17 mouse cellular contexts compared by ENCODE assay signal in the genomic region with DNA sequence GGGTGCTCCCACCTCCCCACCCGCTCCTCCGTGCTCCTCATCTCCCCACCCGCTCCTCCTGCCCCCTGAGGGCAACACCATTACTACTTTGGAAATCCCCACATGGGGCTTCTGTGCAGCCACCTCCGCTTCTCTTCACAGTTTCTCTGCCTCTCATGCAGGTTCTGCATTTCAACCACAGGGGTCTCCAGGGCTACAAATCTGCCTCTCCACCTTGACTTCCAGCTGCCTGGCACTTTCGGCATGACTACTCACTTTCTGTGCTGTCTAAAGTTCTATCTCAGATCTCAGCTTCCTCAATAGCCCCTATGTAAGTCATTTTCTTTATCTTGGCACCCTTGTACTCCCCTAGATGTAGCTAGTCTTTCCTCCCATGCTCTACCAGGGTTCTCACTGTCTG. TPM values are rescaled to one million over a fixed set of nuclear protein-coding genes. Genes with fewer than 3 reads are reported as not detected.
DNase-seq lines count a peak whose midpoint lies in the region; ATAC-seq and TF ChIP-seq lines count a peak whose summit lies in the region.
"Had no signal": no experiment of that assay in that cellular context is flagged by ENCODE, and none has a peak within 500 bp of the region (broad histone marks: within the 10 kb centered on the region; RNA-seq: fewer than 3 reads in every experiment).

No protein-coding gene starts in this region.

- no peaks in the 10 kb centered on the region for H3K27me3 ChIP-seq in midbrain, postnatal 0 days (ENCODE audit: insufficient read depth, low read length)
- no peaks in the 10 kb centered on the region for H3K27me3 ChIP-seq in midbrain, embryonic 13.5 days
- no peaks in the 10 kb centered on the region for H3K27me3 ChIP-seq in CH12.LX (replicated peaks)
- H3K27me3 ChIP-seq in stomach, embryonic 14.5 days (ENCODE audit: control insufficient read depth, insufficient read depth, low read length) = no peaks in the 10 kb centered on the region
- H3K27me3 ChIP-seq: embryonic facial prominence, embryonic 13.5 days; forebrain, embryonic 12.5 days had no signal

- TF ChIP-seq RAD21 in CH12.LX (IDR thresholded peaks at IDR 0.05; ENCODE audit: low read depth, low read length) = peak; percentile 33

- no peak overlapping the region for H3K9ac ChIP-seq in midbrain, postnatal 0 days (replicated peaks; ENCODE audit: low read length, poor library complexity, severe bottlenecking)
- H3K9ac ChIP-seq in midbrain, embryonic 13.5 days (replicated peaks) = no peak overlapping the region
- H3K9ac ChIP-seq in CH12.LX (ENCODE audit: insufficient read depth, low read depth) = peak overlapping the region; percentile 53; the same call in 1 of the 2 replicates
- no peak overlapping the region for H3K9ac ChIP-seq in stomach, embryonic 14.5 days (replicated peaks; ENCODE audit: low read depth, low read length)
- H3K9ac ChIP-seq: embryonic facial prominence, embryonic 13.5 days; forebrain, embryonic 12.5 days had no signal

- no peak for TF ChIP-seq CTCF in midbrain, postnatal 0 days (IDR thresholded peaks at IDR 0.05)
- peak in 1 of 2 experiments; percentile 55; a peak in 2 of 4 replicates for TF ChIP-seq CTCF in CH12.LX (conservative IDR thresholded peaks at IDR 0.05 in 1 of 2, IDR thresholded peaks at IDR 0.05 in 1 of 2; ENCODE audit: low read depth in 2 of 2, low read length in 2 of 2)

- no peaks in the 10 kb centered on the region for H3K79me2 ChIP-seq in CH12.LX (replicated peaks; ENCODE audit: control insufficient read depth, extremely low read depth, insufficient read depth, poor library complexity, severe bottlenecking)

- TF ChIP-seq EP300 in CH12.LX (IDR thresholded peaks at IDR 0.05; ENCODE audit: low read length) = peak; percentile 94

- no peak overlapping the region for H3K4me3 ChIP-seq in midbrain, postnatal 0 days (ENCODE audit: low read depth, low read length)
- no peak overlapping the region for H3K4me3 ChIP-seq in midbrain, embryonic 13.5 days (replicated peaks)
- peak overlapping the region; percentile 7 to 26 (median 14) for H3K4me3 ChIP-seq in CH12.LX (replicated peaks in 1 of 3; ENCODE audit: low read depth in 2 of 3, low read length in 2 of 3, poor library complexity in 1 of 3)
- no peak overlapping the region for H3K4me3 ChIP-seq in stomach, embryonic 14.5 days (ENCODE audit: low read depth, low read length)
- H3K4me3 ChIP-seq: embryonic facial prominence, embryonic 13.5 days; forebrain, embryonic 12.5 days; left cerebral cortex, adult 2 months had no signal

- H3K4me2 ChIP-seq in midbrain, postnatal 0 days (ENCODE audit: low read depth, low read length, poor library complexity, severe bottlenecking) = no peak overlapping the region
- H3K4me2 ChIP-seq in midbrain, embryonic 13.5 days (replicated peaks) = no peak overlapping the region
- H3K4me2 ChIP-seq in CH12.LX (ENCODE audit: insufficient read depth, low read depth, poor library complexity, severe bottlenecking) = peak overlapping the region; percentile 75
- no peak overlapping the region for H3K4me2 ChIP-seq in stomach, embryonic 14.5 days (replicated peaks; ENCODE audit: low read depth, low read length)
- H3K4me2 ChIP-seq: embryonic facial prominence, embryonic 13.5 days; forebrain, embryonic 12.5 days had no signal

- no peak for DNase-seq in midbrain, postnatal 0 days (ENCODE audit: low spot score)
- DNase-seq in CH12.LX (ENCODE audit: extremely low read depth) = peak; percentile 96
- DNase-seq in induced T-regulatory cell, adult 2 months (ENCODE audit: low read depth) = peak; percentile 84
- DNase-seq in right cerebral cortex, postnatal 25 days = no peak
- DNase-seq in heart, adult 18-20 months = no peak
- DNase-seq in urinary bladder, postnatal 36 days (ENCODE audit: low spot score in 2 of 2) = no peak
- DNase-seq: adrenal gland, postnatal 36 days; cerebellum, postnatal 36 days; kidney, adult 2 months; lung, adult 2 months had no signal

- 77% methylated on average over 5 of the region's 5 CpGs for WGBS in midbrain, postnatal 0 days
- WGBS in midbrain, embryonic 13.5 days = 81% methylated on average over 5 of the region's 5 CpGs
- WGBS in stomach, embryonic 14.5 days = 73% methylated on average over 5 of the region's 5 CpGs

- no peak for TF ChIP-seq POLR2A in CH12.LX (IDR thresholded peaks at IDR 0.05; ENCODE audit: low read depth, low read length)

- ATAC-seq in midbrain, postnatal 0 days (ENCODE audit: low FRiP score) = no peak
- no peak for ATAC-seq in midbrain, embryonic 13.5 days
- no peak for ATAC-seq in stomach, embryonic 14.5 days (ENCODE audit: insufficient number of reproducible peaks, insufficient read depth, low FRiP score, low read depth)

- in situ Hi-C loops in CH12.LX (cut with MboI; ENCODE audit: low pct_ligation_motif_present, low pct_unique_long_range_greater_than_20kb, low sequenced_read_pairs) = no loop called here

- dilution Hi-C loops in CH12.LX (cut with MboI; ENCODE audit: extremely low pct_ligation_motif_present, extremely low pct_unique_long_range_greater_than_20kb, low sequenced_read_pairs) = no loop called here

- H3K4me1 ChIP-seq in midbrain, postnatal 0 days (ENCODE audit: insufficient read depth, low read length) = 0 out of 2 replicates have a peak, but pooled peaks cover 6% of the 10 kb centered on the region
- H3K4me1 ChIP-seq in midbrain, embryonic 13.5 days (replicated peaks) = peaks cover 28% of the 10 kb centered on the region
- peaks cover 45 to 81% of the 10 kb centered on the region in 2 experiments for H3K4me1 ChIP-seq in CH12.LX (ENCODE audit: control insufficient read depth in 1 of 2, insufficient read depth in 2 of 2)
- peaks cover 42% of the 10 kb centered on the region for H3K4me1 ChIP-seq in stomach, embryonic 14.5 days (ENCODE audit: control insufficient read depth, insufficient read depth, low read length)

- no peaks in the 10 kb centered on the region for H3K36me3 ChIP-seq in midbrain, postnatal 0 days (ENCODE audit: insufficient read depth, low read length)
- H3K36me3 ChIP-seq in midbrain, embryonic 13.5 days = no peaks in the 10 kb centered on the region
- no peaks in the 10 kb centered on the region for H3K36me3 ChIP-seq in CH12.LX (replicated peaks in 1 of 2; ENCODE audit: control insufficient read depth in 1 of 2, insufficient read depth in 1 of 2, low read length in 1 of 2)
- no peaks in the 10 kb centered on the region for H3K36me3 ChIP-seq in stomach, embryonic 14.5 days (ENCODE audit: control insufficient read depth, insufficient read depth, low read length)
- H3K36me3 ChIP-seq: embryonic facial prominence, embryonic 13.5 days; forebrain, embryonic 12.5 days had no signal

- H3K27ac ChIP-seq in midbrain, postnatal 0 days (ENCODE audit: low read depth, low read length) = 0 out of 2 replicates have a peak overlapping the region, but pooled peaks have one; percentile 1
- H3K27ac ChIP-seq in midbrain, embryonic 13.5 days = no peak overlapping the region
- peak overlapping the region; percentile 99 for H3K27ac ChIP-seq in CH12.LX (ENCODE audit: insufficient read depth, low read depth)
- peak overlapping the region; percentile 70; the same call in 1 of the 2 replicates for H3K27ac ChIP-seq in stomach, embryonic 14.5 days (ENCODE audit: low read length)
- H3K27ac ChIP-seq: embryonic facial prominence, embryonic 13.5 days; left cerebral cortex, adult 2 months had no signal

- H3K9me3 ChIP-seq in midbrain, postnatal 0 days (ENCODE audit: low read length) = no peaks in the 10 kb centered on the region
- H3K9me3 ChIP-seq in midbrain, embryonic 13.5 days = no peaks in the 10 kb centered on the region
- H3K9me3 ChIP-seq in CH12.LX (replicated peaks; ENCODE audit: low read length) = no peaks in the 10 kb centered on the region
- no peaks in the 10 kb centered on the region for H3K9me3 ChIP-seq in stomach, embryonic 14.5 days (ENCODE audit: control insufficient read depth, low read depth, low read length)
- H3K9me3 ChIP-seq: embryonic facial prominence, embryonic 13.5 days; forebrain, embryonic 12.5 days had no signal

TF ChIP-seq in CH12.LX, 34 proteins besides CTCF, POLR2A, EP300 and RAD21 (continues in another document):
- peak; percentile 83 for TF ChIP-seq JUND (conservative IDR thresholded peaks at IDR 0.05; ENCODE audit: low read depth, low read length)
- TF ChIP-seq GABPA (IDR thresholded peaks at IDR 0.05; ENCODE audit: insufficient replicate concordance, low read depth, low read length) = no peak
- no peak for TF ChIP-seq ZNF384 (IDR thresholded peaks at IDR 0.05; ENCODE audit: low read depth, low read length)
- TF ChIP-seq ETS1 (conservative IDR thresholded peaks at IDR 0.05; ENCODE audit: low read depth, low read length) = peak; percentile 81
- 0 out of 2 replicates have a peak, but pooled peaks have one; percentile 11 for TF ChIP-seq BHLHE40 (IDR thresholded peaks at IDR 0.05; ENCODE audit: low read depth, low read length)
- TF ChIP-seq USF1 (IDR thresholded peaks at IDR 0.05; ENCODE audit: low read depth, low read length) = no peak
- peak; percentile 89; the same call in 1 of the 2 replicates for TF ChIP-seq SIN3A (IDR thresholded peaks at IDR 0.05; ENCODE audit: low read length)
- TF ChIP-seq IRF4 (IDR thresholded peaks at IDR 0.05; ENCODE audit: low read depth, low read length) = peak; percentile 95
- no peak for TF ChIP-seq KAT2A (IDR thresholded peaks at IDR 0.05; ENCODE audit: insufficient replicate concordance, low read length)
- no peak for TF ChIP-seq ZMIZ1 (IDR thresholded peaks at IDR 0.05; ENCODE audit: low read depth, low read length)
- no peak for TF ChIP-seq USF2 (conservative IDR thresholded peaks at IDR 0.05; ENCODE audit: low read depth, low read length)
- peak; percentile 96 for TF ChIP-seq TCF12 (IDR thresholded peaks at IDR 0.05; ENCODE audit: low read depth, low read length)
- TF ChIP-seq MAZ (IDR thresholded peaks at IDR 0.05; ENCODE audit: low read depth, low read length) = peak; percentile 92
- TF ChIP-seq UBTF (IDR thresholded peaks at IDR 0.05; ENCODE audit: low read depth, low read length) = no peak; the same call in 1 of the 2 replicates
- peak; percentile 80; the same call in 1 of the 2 replicates for TF ChIP-seq MXI1 (IDR thresholded peaks at IDR 0.05; ENCODE audit: low read depth, low read length)
- TF ChIP-seq ELF1 (IDR thresholded peaks at IDR 0.05; ENCODE audit: low read depth, low read length) = peak; percentile 70
- TF ChIP-seq RCOR1 (conservative IDR thresholded peaks at IDR 0.05; ENCODE audit: low read depth, low read length) = no peak; the same call in 1 of the 2 replicates

RNA-seq across cellular contexts. Expression of a gene that starts 20.5 kb away (rescaled TPM):
- total RNA-seq in midbrain, postnatal 0 days (2014; rRNA removed) = not detected in 2 replicates
- polyA plus RNA-seq in midbrain, postnatal 0 days (2015; fragmentation: Nextera tagmentation; extraction: Ambion mirVana) = not detected in 2 replicates
- not detected in 2 replicates for polyA plus RNA-seq in midbrain, embryonic 13.5 days (2015; fragmentation: Nextera tagmentation; extraction: Ambion mirVana)
- total RNA-seq in CH12.LX (2012; rRNA removed) = not detected in 2 replicates
- not detected in 2 replicates for total RNA-seq in CH12.LX (2014; rRNA removed)
- not detected in 2 replicates for polyA plus RNA-seq in CH12.LX (2012; ENCODE audit: insufficient read length, low read depth)
- polyA plus RNA-seq in stomach, embryonic 14.5 days (2014; fragmentation: Nextera tagmentation; extraction: Ambion mirVana) = not detected in 2 replicates
- total RNA-seq in heart, adult 18-20 months (2021) = 10 to 100 TPM in 1 of 2 experiments, not detected in 1; 80.4 TPM
- total RNA-seq: adrenal gland, postnatal 36 days; left cerebral cortex, adult 2 months; megakaryocyte-erythroid progenitor cell, adult 5-6 weeks had no signal
- polyA plus RNA-seq: embryonic facial prominence, embryonic 13.5 days; forebrain, embryonic 12.5 days; limb, embryonic 14.5 days had no signal

Comparison
In these comparisons a context has a peak if more than half of its experiments do, and no peak if none do; other contexts are left out.
1. DNase-seq: peak in CH12.LX (single experiment) and induced T-regulatory cell, adult 2 months (single experiment); none in midbrain, postnatal 0 days (single experiment), right cerebral cortex, postnatal 25 days (single experiment), heart, adult 18-20 months (0 of 2) and urinary bladder, postnatal 36 days (0 of 2).
2. H3K4me3 ChIP-seq: peak in CH12.LX (3 of 3); none in midbrain, postnatal 0 days (single experiment), midbrain, embryonic 13.5 days (single experiment) and stomach, embryonic 14.5 days (single experiment).